Mouse (Mus musculus) limb, embryonic 15.5 days (tissue): ENCODE data around the gene Mrps18c. TPM values are rescaled to one million over a fixed set of nuclear protein-coding genes. Genes with fewer than 3 reads are reported as not detected.
A peak's percentile ranks its signal among the peaks of the same experiment; 100 is the strongest.

Experiments
- ATAC-seq: fragments of 200-750 bp; cut with Nextera tagmentation; 2 replicates; pipeline ENCODE4 v1.8.0; 2017; ENCODE audit warnings: low read depth, moderate TSS enrichment; ENCODE audit not compliant: insufficient number of reproducible peaks, low FRiP score, low TSS enrichment
- H3K27ac ChIP-seq: fragments of 300-500 bp; sonication (generic); 2 replicates; pipeline ENCODE4 v1.5.1; 2015; ENCODE audit warnings: moderate library complexity, mild to moderate bottlenecking, inconsistent platforms
- H3K27me3 ChIP-seq: fragments of 300-500 bp; sonication (generic); 2 replicates; pipeline ENCODE4 v1.6.1; 2015; ENCODE audit warnings: inconsistent platforms
- H3K36me3 ChIP-seq: fragments of 300-500 bp; sonication (generic); 2 replicates; pipeline ENCODE4 v1.6.1; 2015; ENCODE audit warnings: inconsistent platforms
- H3K4me1 ChIP-seq: fragments of 300-500 bp; sonication (generic); 2 replicates; pipeline ENCODE4 v1.6.1; 2015; ENCODE audit warnings: inconsistent platforms
- H3K4me2 ChIP-seq: fragments of 300-500 bp; sonication (generic); 2 replicates; pipeline ENCODE4 v1.6.1; 2015; ENCODE audit warnings: mild to moderate bottlenecking, inconsistent platforms
- H3K4me3 ChIP-seq: fragments of 300-500 bp; sonication (generic); 2 replicates; pipeline ENCODE4 v1.5.1; 2015; ENCODE audit warnings: mild to moderate bottlenecking, inconsistent platforms
- H3K9ac ChIP-seq: fragments of 300-500 bp; sonication (generic); 2 replicates; pipeline ENCODE4 v1.6.1; 2015; ENCODE audit warnings: inconsistent platforms
- H3K9me3 ChIP-seq: fragments of 300-500 bp; sonication (generic); 2 replicates; pipeline ENCODE4 v1.6.1; 2016; ENCODE audit warnings: inconsistent platforms
- WGBS: fragments of 180-500 bp; shearing (Covaris S2); methylation state at CpG from one replicate; pipeline ENCODE4 v1.1.7; 2015; 5-methylcytosine and 5-hydroxymethylcytosine counted together
- polyA plus RNA-seq: library from polyadenylated mRNA; unstranded; fragments of >200 nt; fragmentation: Nextera tagmentation; extraction: Ambion mirVana; gene quantifications from 2 replicates; pipeline ENCODE4 v1.2.1, GENCODE M21; 2015

The Mrps18c gene
- 126 and 152 TPM in 2 replicates for polyA plus RNA-seq

DNA sequence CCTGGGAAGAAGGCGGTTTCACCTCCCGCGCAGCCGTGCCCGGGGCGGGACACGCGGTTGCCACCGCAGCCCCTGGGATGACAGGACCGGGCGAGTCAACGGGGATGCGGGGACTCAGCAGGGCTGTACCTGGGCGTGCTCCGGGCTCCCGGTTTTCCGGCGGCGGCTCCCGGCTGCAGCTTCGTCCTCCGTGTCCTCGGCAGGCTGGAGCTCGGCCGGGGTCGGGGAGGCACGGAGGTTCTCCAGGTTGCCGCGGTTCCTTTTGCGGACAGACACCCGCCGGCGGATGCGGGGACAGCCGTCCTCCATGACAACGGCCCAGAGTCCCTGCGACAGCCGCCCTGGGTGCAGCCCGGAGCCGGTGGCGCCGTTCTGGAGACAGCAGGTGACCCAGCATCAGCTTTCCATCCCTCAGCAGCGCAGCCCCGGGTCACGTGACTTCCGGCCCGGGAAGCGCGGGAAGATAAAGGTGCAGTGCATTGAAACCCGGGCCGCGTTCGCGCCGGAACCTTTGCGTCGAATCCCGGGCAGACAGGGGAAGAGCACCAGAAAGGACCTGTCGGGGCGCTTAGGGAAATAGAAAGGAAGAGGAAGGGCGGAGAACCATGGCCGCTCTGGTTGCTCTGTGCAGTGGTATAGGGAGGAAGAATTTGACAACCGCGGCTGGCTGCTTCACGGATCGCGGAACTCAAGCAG lies at the start of gene Mrps18c, which contains the start of gene Helq:
Mrps18c (plus strand) TSS at position 463 of the 696 bp plus-strand sequence.
Helq (minus strand) TSS at position 434 of the 696 bp plus-strand sequence.
- peak; percentile 88 for ATAC-seq
- H3K36me3 ChIP-seq: peaks cover 25% of the 10 kb centered on the region
- peak within 1 kb of the TSS; percentile 84 for H3K4me3 ChIP-seq
- H3K27ac ChIP-seq: no peak within 1 kb of the TSS
- no peaks in the 10 kb centered on the region for H3K27me3 ChIP-seq
- under 1% methylated on average over 67 of the region's 67 CpGs for WGBS
- H3K4me2 ChIP-seq: peak within 1 kb of the TSS; percentile 93
- H3K4me1 ChIP-seq: peaks cover 13% of the 10 kb centered on the region; the same call in 1 of the 2 replicates
- H3K9me3 ChIP-seq: no peaks in the 10 kb centered on the region
- H3K9ac ChIP-seq: peak within 1 kb of the TSS; percentile 61

GRCm38 (mm10) chr5:100750617-100751255 lies 47.7 kb upstream of the Mrps18c start:
- Histone ChIP-seq H3K9ac (no peak overlapping the region), H3K27ac (no peak overlapping the region), H3K4me2 (no peak overlapping the region), H3K36me3 (no peaks in the 10 kb centered on the region), H3K4me3 (no peak overlapping the region), H3K27me3 (no peaks in the 10 kb centered on the region), H3K9me3 (no peaks in the 10 kb centered on the region), H3K4me1 (no peaks in the 10 kb centered on the region)
- ATAC-seq: no peak
- 75% methylated on average over 10 of the region's 10 CpGs for WGBS

DNA sequence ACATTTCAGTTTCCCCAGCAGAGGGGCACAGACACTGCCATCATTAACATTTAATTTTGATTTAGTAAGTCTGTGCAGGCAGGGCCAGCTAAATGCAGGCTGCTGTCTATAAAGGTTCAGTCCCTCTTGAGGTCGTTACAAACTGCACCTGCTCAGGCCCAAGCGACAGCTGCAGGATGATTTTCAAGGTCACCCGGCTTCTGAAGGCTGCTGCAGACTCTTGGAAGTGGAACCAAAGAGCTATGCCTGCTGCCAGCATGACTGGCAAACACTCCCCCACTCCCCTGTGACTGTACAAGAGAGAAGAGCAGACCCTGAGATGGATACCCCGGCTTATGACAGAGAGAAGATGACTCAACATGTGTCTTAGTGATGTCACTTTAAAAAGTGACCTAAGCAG lies 46.8 kb upstream of the Mrps18c start:
- no peak overlapping the region for H3K4me3 ChIP-seq
- H3K9ac ChIP-seq: no peak overlapping the region
- no peaks in the 10 kb centered on the region for H3K9me3 ChIP-seq
- no peaks in the 10 kb centered on the region for H3K4me1 ChIP-seq
- no peaks in the 10 kb centered on the region for H3K27me3 ChIP-seq
- 47% methylated on average over 4 of the region's 4 CpGs for WGBS
- no peak for ATAC-seq
- no peak overlapping the region for H3K27ac ChIP-seq
- no peaks in the 10 kb centered on the region for H3K36me3 ChIP-seq
- H3K4me2 ChIP-seq: no peak overlapping the region

DNA sequence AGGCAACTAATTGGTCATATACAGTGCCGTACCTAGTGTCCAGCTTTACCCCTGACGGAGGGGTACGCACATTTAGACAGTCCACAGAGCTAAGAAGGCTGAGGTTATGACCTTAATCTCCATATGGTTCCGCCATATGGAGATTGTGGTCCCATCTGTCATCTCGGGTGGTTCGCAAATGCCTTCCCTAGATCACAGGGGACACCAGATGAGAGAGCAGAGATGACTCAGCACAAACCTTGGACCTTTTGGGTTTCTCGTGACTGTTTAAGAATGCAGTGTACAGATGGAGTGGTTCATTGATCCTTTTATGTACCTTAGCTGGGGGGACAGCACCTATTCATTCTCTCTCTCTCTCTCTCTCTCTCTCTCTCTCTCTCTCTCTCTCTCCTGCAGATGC lies 45.0 kb upstream of the Mrps18c start:
- Histone ChIP-seq H3K9me3 (no peaks in the 10 kb centered on the region), H3K27ac (no peak overlapping the region), H3K4me2 (no peak overlapping the region), H3K9ac (no peak overlapping the region), H3K36me3 (no peaks in the 10 kb centered on the region), H3K27me3 (no peaks in the 10 kb centered on the region), H3K4me1 (no peaks in the 10 kb centered on the region), H3K4me3 (no peak overlapping the region)
- WGBS: 64% methylated on average over 7 of the region's 7 CpGs
- ATAC-seq: no peak

DNA sequence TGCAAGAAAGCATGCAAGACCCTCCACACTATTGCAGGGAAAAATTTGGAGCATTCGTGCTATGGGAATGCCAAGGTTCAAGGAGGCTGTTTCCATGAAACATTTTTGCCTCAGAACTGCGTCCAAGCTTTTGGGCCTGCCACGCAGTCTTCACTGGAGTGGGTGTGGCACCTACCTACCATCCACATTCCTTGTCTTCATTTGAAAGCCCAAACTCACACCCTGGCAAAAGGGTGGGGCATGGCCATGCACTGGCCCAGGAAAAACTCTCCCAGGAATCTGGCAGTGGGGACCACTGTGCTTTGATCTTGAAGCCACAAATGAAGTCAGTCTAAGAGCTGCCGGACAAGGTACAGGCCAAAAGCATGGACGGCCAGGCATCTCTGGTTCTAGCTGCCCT lies 40.3 kb upstream of the Mrps18c start:
- 94% methylated on average over 5 of the region's 5 CpGs for WGBS
- peaks cover 14% of the 10 kb centered on the region for H3K36me3 ChIP-seq
- H3K4me3 ChIP-seq: no peak overlapping the region
- no peak for ATAC-seq
- H3K27me3 ChIP-seq: no peaks in the 10 kb centered on the region
- no peaks in the 10 kb centered on the region for H3K4me1 ChIP-seq
- H3K9ac ChIP-seq: no peak overlapping the region
- H3K4me2 ChIP-seq: no peak overlapping the region
- H3K9me3 ChIP-seq: no peaks in the 10 kb centered on the region
- no peak overlapping the region for H3K27ac ChIP-seq

DNA sequence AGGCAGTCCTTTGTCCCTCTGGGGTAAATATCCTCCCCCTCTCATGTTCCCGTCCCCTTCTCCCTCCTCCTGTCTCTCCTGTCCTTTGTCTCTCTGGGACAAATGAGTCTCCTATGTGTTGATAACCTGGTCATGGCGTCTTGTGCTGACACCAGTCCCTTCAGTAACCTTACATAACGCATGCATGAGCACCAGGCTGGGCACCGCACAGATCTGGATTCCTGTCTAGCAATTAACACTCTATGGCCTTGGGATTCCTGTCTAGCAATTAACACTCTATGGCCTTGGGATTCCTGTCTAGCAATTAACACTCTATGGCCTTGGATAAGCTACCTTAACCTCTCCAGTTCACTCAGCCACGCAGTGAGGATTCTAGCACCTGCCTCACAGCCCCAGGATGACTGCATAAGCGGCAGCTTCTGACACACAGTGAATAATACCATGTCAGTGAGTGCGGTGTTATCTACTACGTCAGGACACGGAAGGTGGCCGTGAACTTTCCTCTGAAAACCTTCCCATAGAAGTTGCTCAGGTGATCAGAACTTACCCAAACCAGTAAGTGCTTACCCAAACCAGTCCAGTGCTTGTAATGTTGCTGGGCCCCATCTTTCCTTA lies 38.3 kb upstream of the Mrps18c start:
- Histone ChIP-seq H3K27me3 (no peaks in the 10 kb centered on the region), H3K4me3 (no peak overlapping the region), H3K9ac (no peak overlapping the region), H3K36me3 (peaks cover 34% of the 10 kb centered on the region), H3K4me2 (no peak overlapping the region), H3K27ac (no peak overlapping the region), H3K9me3 (no peaks in the 10 kb centered on the region), H3K4me1 (no peaks in the 10 kb centered on the region)
- ATAC-seq: no peak
- WGBS: 88% methylated on average over 10 of the region's 10 CpGs

DNA sequence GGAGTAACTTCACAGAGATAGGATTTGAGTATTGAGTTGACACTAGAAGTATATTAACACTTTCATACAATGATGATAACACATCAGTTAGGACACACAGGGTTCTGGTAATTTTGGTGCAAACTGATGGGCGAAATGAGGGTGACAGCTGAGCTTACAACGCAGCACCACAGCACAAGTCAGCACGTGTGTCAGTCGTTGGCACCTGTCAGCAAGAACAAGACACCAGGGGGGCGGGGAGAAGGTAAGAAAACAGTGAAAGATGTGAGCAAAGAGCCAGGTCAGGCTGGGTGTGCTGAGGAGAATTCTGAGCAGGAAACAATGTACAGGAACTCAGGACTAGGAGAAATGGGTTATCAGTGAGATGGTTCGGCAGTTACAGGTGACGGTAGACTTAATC lies 36.7 kb upstream of the Mrps18c start:
- Histone ChIP-seq H3K4me2 (no peak overlapping the region), H3K4me3 (no peak overlapping the region), H3K4me1 (no peaks in the 10 kb centered on the region), H3K9me3 (no peaks in the 10 kb centered on the region), H3K36me3 (peaks cover 48% of the 10 kb centered on the region), H3K9ac (no peak overlapping the region), H3K27me3 (no peaks in the 10 kb centered on the region), H3K27ac (no peak overlapping the region)
- ATAC-seq: no peak
- WGBS: 89% methylated on average over 7 of the region's 7 CpGs

DNA sequence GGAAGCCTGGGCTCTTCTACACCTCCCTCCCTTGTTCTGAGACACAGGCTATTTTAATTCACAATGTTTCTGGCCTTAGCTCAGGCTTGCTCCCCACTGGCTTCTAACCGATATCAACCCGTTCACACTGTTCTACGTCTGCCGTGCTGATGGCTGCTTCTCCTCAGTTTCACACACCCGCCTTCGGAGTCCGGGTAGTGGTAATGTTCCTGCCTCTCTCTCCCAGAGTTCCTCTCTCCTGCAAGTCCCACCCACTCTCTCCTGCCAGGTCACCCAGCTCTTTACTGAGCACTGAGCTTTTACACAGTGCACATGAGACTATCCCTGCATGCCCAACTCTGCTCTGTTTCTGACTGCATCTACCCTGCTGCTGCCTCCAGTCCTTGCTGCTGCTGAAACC lies 32.4 kb upstream of the Mrps18c start:
- WGBS: 92% methylated on average over 7 of the region's 7 CpGs
- H3K4me3 ChIP-seq: no peak overlapping the region
- ATAC-seq: no peak

GRCm38 (mm10) chr5:100771575-100771974 lies 26.9 kb upstream of the Mrps18c start:
- no peak for ATAC-seq
- WGBS: 92% methylated on average over 4 of the region's 4 CpGs
- no peaks in the 10 kb centered on the region for H3K27me3 ChIP-seq
- no peaks in the 10 kb centered on the region for H3K4me1 ChIP-seq
- H3K9me3 ChIP-seq: no peaks in the 10 kb centered on the region
- H3K9ac ChIP-seq: no peak overlapping the region
- no peak overlapping the region for H3K4me3 ChIP-seq
- H3K27ac ChIP-seq: no peak overlapping the region
- H3K4me2 ChIP-seq: no peak overlapping the region
- H3K36me3 ChIP-seq: peaks cover 70% of the 10 kb centered on the region

More for the DNA sequence above, 32.4 kb upstream of the Mrps18c start:
- Histone ChIP-seq H3K4me2 (no peak overlapping the region), H3K9me3 (no peaks in the 10 kb centered on the region), H3K36me3 (peaks cover 85% of the 10 kb centered on the region), H3K4me1 (no peaks in the 10 kb centered on the region), H3K27ac (no peak overlapping the region), H3K27me3 (no peaks in the 10 kb centered on the region), H3K9ac (no peak overlapping the region)

DNA sequence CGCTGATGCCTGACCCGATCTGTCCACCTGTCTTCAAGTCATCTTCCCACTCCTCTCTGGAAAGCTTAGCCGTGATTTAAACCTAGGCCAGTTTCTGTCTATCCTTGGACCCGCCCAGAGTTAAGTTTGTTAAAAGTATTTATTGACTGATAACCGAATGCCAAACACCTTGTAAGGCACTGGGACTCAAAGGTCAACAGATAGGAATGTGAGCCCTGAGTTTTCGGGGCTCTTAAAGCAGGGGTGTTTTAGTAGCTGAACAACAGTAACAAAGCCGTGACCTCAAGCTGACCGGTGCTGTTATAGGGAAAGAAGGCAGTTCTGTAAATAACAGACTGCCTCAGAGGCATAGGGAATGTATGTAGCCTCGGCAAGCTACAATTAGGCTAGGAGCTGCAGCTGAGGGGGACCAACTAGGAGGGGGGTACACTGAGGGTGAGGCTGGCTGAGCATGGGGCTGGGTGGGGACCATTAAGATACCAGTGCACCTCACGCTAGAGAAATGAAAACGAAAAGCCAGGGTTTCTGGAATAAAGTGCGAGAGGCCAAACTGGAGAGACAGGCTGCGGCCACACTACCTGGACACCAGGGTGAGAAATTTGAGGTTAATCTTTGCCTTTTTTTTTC lies 22.5 kb upstream of the Mrps18c start:
- no peak overlapping the region for H3K4me2 ChIP-seq
- 84% methylated on average over 13 of the region's 13 CpGs for WGBS
- H3K9ac ChIP-seq: no peak overlapping the region
- H3K9me3 ChIP-seq: no peaks in the 10 kb centered on the region
- H3K36me3 ChIP-seq: peaks cover 56% of the 10 kb centered on the region
- H3K27ac ChIP-seq: no peak overlapping the region
- H3K4me3 ChIP-seq: no peak overlapping the region
- ATAC-seq: no peak
- no peaks in the 10 kb centered on the region for H3K4me1 ChIP-seq
- H3K27me3 ChIP-seq: no peaks in the 10 kb centered on the region

- no peaks in the 10 kb centered on the region for H3K27me3 ChIP-seq
- H3K9ac ChIP-seq: no peak overlapping the region
- H3K4me1 ChIP-seq: no peaks in the 10 kb centered on the region
- no peak overlapping the region for H3K4me3 ChIP-seq
- 95% methylated on average over 5 of the region's 5 CpGs for WGBS
- H3K36me3 ChIP-seq: peaks cover 57% of the 10 kb centered on the region
- H3K27ac ChIP-seq: no peak overlapping the region
- H3K4me2 ChIP-seq: no peak overlapping the region
- ATAC-seq: no peak
- no peaks in the 10 kb centered on the region for H3K9me3 ChIP-seq
Observed at GRCm38 (mm10) chr5:100776900-100777299, 21.5 kb upstream of the Mrps18c start.

DNA sequence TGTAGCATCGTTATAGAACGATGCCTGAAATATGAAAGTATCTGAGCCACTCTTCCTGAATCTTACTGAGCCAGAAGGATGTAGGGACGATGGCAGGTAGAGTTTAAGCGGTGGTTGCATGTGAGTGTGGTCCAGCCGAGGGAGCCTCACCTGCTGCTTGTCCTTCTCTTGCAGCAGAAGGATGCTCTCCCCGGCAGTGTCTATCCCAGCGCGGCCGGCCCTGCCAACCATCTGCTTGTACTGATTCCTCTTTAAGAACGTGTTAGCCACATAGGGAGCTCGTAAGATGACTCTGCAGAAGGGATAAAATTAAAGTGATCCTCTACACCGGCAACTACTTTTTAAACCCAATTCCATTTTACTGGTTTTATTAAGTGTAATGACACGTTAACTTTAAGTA lies 19.4 kb upstream of the Mrps18c start:
- H3K4me3 ChIP-seq: no peak overlapping the region
- no peaks in the 10 kb centered on the region for H3K9me3 ChIP-seq
- ATAC-seq: no peak
- H3K36me3 ChIP-seq: peaks cover 61% of the 10 kb centered on the region
- no peak overlapping the region for H3K4me2 ChIP-seq
- H3K27me3 ChIP-seq: no peaks in the 10 kb centered on the region
- no peak overlapping the region for H3K27ac ChIP-seq
- H3K4me1 ChIP-seq: no peaks in the 10 kb centered on the region
- WGBS: 92% methylated on average over 13 of the region's 13 CpGs
- H3K9ac ChIP-seq: no peak overlapping the region
